Mouse (Mus musculus) cerebellum, adult 2 months (tissue): ENCODE measurements at regions not wholly inside any gene's neighbourhood (a gene's known extent, or its start where the extent isn't known, plus 50 kb on each side); places are given as distances from the start of the nearest gene placed in this dataset.

Experiments
- CTCF ChIP-seq: fragments of 200-500 bp; IDR thresholded peaks from 2 replicates; pipeline ENCODE4 v1.5.1; 2011; ENCODE audit warnings: low read depth, mild to moderate bottlenecking, control low read depth, low read length, moderate library complexity, borderline replicate concordance; ENCODE audit not compliant: insufficient read depth
- POLR2A ChIP-seq: fragments of 200-500 bp; IDR thresholded peaks from 2 replicates; pipeline ENCODE4 v1.6.1; 2011; ENCODE audit warnings: low read length, control low read depth, borderline replicate concordance; ENCODE audit not compliant: insufficient read depth

- TF ChIP-seq CTCF (no peak), POLR2A (no peak)
Measured at GRCm38 (mm10) chr1:168552394-168552793, 120.3 kb upstream of the Pbx1 start.
